Mouse (Mus musculus): ENCODE measurements around the gene Wnt10b. TPM values are rescaled to one million over a fixed set of nuclear protein-coding genes. Genes with fewer than 3 reads are reported as not detected.

Wnt10b gene
- polyA plus RNA-seq (2012; rRNA removed), result 104 and 226 TPM in 2 replicates

DNA sequence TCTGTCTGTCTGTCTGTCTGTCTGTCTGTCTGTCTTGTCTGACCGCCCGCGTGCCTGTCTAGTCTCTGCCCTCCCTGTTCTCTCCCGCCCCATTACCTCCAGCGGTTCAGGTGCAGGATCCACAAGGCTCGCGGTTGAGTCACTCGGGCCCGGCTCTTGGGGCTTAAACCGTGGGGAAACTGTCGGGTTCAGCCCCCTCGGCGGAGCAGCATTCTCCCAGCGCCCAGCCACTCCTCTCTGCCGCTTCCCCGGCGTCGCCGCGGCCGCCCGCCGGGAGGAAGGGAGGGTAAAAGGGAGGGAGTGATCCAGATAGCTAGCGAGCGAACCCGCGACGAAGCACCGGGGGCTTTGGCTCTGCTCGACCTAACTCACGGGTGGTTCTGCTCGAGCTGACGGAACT lies at the start of gene Wnt10b:
Gene Wnt10b (minus strand): TSS at position 389 of the 400 bp plus-strand sequence.

DNA sequence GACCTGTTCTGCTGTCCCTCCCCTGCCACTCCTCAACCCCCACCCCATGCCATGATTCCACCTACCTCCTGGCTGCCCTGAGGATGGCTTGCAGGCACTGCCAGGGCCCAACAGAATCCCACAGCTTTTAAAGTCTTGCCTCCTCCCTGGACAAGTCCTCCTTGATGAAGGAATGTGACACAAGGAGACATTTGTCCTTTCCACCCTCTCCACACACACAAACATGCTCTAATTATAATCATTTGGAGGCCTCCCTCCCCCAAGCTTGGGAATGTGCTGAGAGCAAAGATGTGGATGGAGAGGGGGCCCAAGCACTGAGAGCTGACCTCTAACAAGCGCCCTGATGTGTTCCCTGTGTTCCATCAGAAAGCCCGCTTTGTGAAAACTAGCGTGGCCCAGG lies 31.4 kb upstream of the Wnt10b start, which contains the start of gene Ddn:
Gene Ddn (minus strand): TSS at position 101 of the 400 bp plus-strand sequence.

DNA sequence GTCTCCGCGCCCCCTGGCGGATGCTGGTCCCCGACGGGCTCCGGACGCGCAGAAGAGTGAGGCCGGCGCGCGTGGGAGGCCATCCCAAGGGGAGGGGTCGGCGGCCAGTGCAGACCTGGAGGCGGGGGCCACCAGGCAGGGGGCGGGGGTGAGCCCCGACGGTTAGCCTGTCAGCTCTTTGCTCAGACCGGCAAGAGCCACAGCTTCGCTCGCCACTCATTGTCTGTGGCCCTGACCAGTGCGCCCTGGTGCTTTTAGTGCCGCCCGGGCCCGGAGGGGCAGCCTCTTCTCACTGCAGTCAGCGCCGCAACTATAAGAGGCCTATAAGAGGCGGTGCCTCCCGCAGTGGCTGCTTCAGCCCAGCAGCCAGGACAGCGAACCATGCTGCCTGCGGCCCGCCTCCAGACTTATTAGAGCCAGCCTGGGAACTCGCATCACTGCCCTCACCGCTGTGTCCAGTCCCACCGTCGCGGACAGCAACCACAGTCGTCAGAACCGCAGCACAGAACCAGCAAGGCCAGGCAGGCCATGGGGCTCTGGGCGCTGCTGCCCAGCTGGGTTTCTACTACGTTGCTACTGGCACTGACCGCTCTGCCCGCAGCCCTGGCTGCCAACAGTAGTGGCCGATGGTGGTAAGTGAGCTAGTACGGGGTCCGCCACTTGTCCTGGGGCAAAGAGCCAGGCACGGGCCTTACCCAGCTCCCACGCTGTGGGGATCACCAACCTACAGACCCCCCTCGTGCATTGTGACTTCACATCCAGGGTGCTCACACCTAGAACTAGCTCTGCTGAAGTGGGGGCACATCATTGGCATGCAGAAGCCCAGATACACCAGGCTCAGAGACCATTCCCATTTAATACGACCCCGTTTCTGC lies 11.9 kb upstream of the Wnt10b start, which contains the start of gene Wnt1:
Gene Wnt1 (plus strand): TSS at position 197 of the 875 bp plus-strand sequence.

DNA sequence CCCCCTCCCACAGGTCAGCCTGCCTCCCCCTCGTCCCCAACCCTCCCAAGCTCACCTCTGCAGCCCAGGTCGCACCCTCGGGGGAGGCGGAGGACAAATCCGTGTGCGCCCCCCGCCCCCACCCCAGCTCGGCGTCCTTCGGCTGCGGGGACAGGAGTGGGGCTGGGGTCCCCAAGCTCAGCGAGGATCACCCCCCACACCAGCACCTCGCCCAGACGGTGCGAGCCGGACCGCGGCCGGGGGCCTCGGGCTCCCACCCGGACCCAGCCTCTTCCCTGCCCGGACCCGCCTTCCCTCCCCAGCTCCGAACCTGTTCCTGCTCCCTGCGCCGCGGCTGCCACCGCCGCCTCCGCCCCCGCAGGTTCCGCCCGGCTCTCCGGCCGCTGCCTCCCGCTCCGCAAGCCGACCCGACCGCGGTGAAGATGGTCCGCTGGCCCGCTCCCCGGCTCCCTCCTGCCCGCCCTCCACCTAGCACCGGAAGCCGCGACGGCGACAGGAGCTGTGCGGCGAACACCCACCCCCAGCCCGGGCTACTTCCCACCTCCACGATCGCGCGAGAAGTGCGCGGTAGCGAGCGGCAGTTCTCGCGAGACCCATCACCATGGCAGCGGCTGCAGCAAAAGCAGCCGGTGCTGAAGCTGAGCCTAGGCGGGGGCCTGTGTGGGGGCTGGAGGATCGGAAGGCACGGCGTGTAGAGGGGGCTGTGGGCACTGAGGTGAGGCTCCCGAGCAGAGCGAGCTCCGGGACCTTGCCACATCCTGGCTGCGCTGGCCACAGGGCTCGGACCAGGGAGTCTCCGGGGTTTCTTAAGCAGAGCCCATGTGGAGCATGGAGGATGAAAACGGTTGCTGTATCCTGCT lies 15.1 kb downstream of the Wnt10b start, which contains the start of gene Arf3:
Gene Arf3 (minus strand): TSS at position 545 of the 860 bp plus-strand sequence.

DNA sequence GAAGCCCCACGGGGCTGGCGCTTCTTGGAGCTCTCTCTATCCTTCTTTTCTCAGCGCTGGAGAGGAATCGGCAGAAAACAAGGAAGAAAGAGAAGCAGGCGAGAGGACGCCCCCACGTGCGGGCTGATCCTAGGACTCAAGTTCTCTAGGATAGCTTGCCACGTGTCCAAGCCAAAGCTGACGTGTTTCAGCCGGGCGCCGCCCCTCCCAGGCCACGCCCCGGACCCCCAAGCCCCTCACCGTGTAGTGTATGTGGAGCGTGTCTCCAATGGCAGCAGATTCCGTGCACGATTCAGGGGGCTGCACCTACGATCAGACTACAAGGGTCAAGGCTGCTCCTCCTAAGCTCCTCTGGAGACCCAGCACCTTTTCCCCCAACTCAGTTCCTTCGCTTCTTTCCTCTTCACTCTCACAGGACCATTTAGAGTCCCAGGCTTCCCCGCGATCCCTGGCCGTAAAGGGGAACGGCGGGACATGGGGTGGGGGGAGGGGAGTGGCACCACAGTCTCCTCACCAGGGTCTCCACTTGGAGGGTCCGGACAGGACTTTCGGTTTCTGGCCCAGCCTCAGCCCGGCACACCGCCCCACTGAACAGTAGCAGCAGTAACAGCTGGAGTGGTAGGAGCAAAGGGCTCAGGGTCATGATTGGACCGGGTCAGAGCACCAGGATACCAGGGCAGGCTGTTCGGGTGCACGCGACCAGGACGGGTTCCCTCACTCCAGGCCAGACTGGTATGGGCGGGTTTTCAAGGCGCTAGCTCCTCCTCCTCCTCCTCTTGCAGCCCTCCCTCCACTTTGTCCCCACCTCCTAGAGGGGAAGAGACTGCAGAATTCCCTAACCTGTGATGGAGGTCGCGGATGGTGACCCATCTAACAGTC lies 50.3 kb downstream of the Wnt10b start, which contains the start of gene Fkbp11:
Gene Fkbp11 (minus strand): TSS at position 756 of the 879 bp plus-strand sequence.

Other genes starting within 250 kb of the Wnt10b start
- gene Kansl2, start 243.9 kb downstream of the Wnt10b start, polyA plus RNA-seq (2012; rRNA removed), result 40.8 and 48.7 TPM in 2 replicates
- 14.3 and 16.6 TPM in 2 replicates for gene Ccnt1, start 207.2 kb downstream of the Wnt10b start, polyA plus RNA-seq (2012; rRNA removed)
- 0.99 TPM in 1 of 2 replicates, not detected in the other for gene 4930415O20Rik, start 207.1 kb downstream of the Wnt10b start, polyA plus RNA-seq (2012; rRNA removed)
- 92.3 and 95.3 TPM in 2 replicates for gene Adcy6, start 168.1 kb downstream of the Wnt10b start, polyA plus RNA-seq (2012; rRNA removed)
- gene Cacnb3, start 147.3 kb downstream of the Wnt10b start, polyA plus RNA-seq (2012; rRNA removed), result 122 and 125 TPM in 2 replicates
- 36.2 and 37.9 TPM in 2 replicates for gene Ddx23, start 115.3 kb downstream of the Wnt10b start, polyA plus RNA-seq (2012; rRNA removed)
- 2.1 and 2.6 TPM in 2 replicates for gene Rnd1, start 100.7 kb downstream of the Wnt10b start, polyA plus RNA-seq (2012; rRNA removed)
- 6.3 and 7.8 TPM in 2 replicates for gene Ccdc65, start 69.9 kb downstream of the Wnt10b start, polyA plus RNA-seq (2012; rRNA removed)
- gene Fkbp11, start 50.0 kb downstream of the Wnt10b start, polyA plus RNA-seq (2012; rRNA removed), result 28.3 and 37.1 TPM in 2 replicates
- gene Arf3, start 14.9 kb downstream of the Wnt10b start, polyA plus RNA-seq (2012; rRNA removed), result 143 and 148 TPM in 2 replicates
- 0.14 and 0.35 TPM in 2 replicates for gene Wnt1, start 11.7 kb upstream of the Wnt10b start, polyA plus RNA-seq (2012; rRNA removed)
- 0.07 TPM in 1 of 2 replicates, not detected in the other for gene Ddn, start 31.3 kb upstream of the Wnt10b start, polyA plus RNA-seq (2012; rRNA removed)
- 51.7 and 70.0 TPM in 2 replicates for gene Prkag1, start 53.4 kb upstream of the Wnt10b start, polyA plus RNA-seq (2012; rRNA removed)
- 33.6 and 36.2 TPM in 2 replicates for gene Kmt2d, start 93.1 kb upstream of the Wnt10b start, polyA plus RNA-seq (2012; rRNA removed)
- gene Rhebl1, start 116.4 kb upstream of the Wnt10b start, polyA plus RNA-seq (2012; rRNA removed), result 5.6 and 7.7 TPM in 2 replicates
- 31.3 and 36.8 TPM in 2 replicates for gene Dhh, start 120.4 kb upstream of the Wnt10b start, polyA plus RNA-seq (2012; rRNA removed)
- 185 and 201 TPM in 2 replicates for gene Lmbr1l, start 140.1 kb upstream of the Wnt10b start, polyA plus RNA-seq (2012; rRNA removed)
- gene Tuba1b, start 156.4 kb upstream of the Wnt10b start, polyA plus RNA-seq (2012; rRNA removed), result 2,787 and 3,874 TPM in 2 replicates
- gene Gm49450, start 175.4 kb upstream of the Wnt10b start, polyA plus RNA-seq (2012; rRNA removed), result 283 and 558 TPM in 2 replicates
- gene Tuba1a, start 175.6 kb upstream of the Wnt10b start, polyA plus RNA-seq (2012; rRNA removed), result 629 and 682 TPM in 2 replicates